Mouse (Mus musculus): ENCODE results near the gene Ier3. TPM values are rescaled to one million over a fixed set of nuclear protein-coding genes. Genes with fewer than 3 reads are reported as not detected.

Gene Ier3
- polyA plus RNA-seq, 1 experiment from 2014 or later: 5.1 TPM

GRCm38 (mm10) chr17:35865481-35866280 lies 44.2 kb downstream of the Ier3 start, which contains the start of gene Ppp1r18:
Gene Ppp1r18 (plus strand): TSS chr17:35865593.
- Histone ChIP-seq H3K9me3 (ENCODE audit: control insufficient read depth, low read length) (no peaks in the 10 kb centered on the region), H3K27me3 (replicated peaks; ENCODE audit: control insufficient read depth, insufficient read depth, low read length) (no peaks in the 10 kb centered on the region), H3K9ac (ENCODE audit: low read length) (peak within 1 kb of the TSS; percentile 62), H3K27ac (ENCODE audit: low read depth) (peak within 1 kb of the TSS; percentile 96), H3K36me3 (ENCODE audit: control insufficient read depth, insufficient read depth, low read length) (peaks cover 3% of the 10 kb centered on the region; the same call in 1 of the 2 replicates), H3K4me1 (replicated peaks; ENCODE audit: control insufficient read depth, insufficient read depth, low read length) (peaks cover 46% of the 10 kb centered on the region), H3K4me2 (ENCODE audit: low read length) (peak within 1 kb of the TSS; percentile 92), H3K4me3 (ENCODE audit: low read depth, low read length) (peak within 1 kb of the TSS; percentile 68)
- under 1% methylated on average over 36 of the region's 48 CpGs for WGBS
- DNase-seq (ENCODE audit: low spot score) (peak; percentile 90), ATAC-seq (replicated peaks; ENCODE audit: low FRiP score, low TSS enrichment, low read depth) (peak; percentile 54)

- peak; percentile 87 for DNase-seq (ENCODE audit: low spot score)
- Histone ChIP-seq H3K27me3 (replicated peaks; ENCODE audit: control insufficient read depth, insufficient read depth, low read length) (no peaks in the 10 kb centered on the region), H3K4me3 (ENCODE audit: low read depth, low read length) (peak overlapping the region; percentile 68), H3K4me2 (ENCODE audit: low read length) (peak overlapping the region; percentile 92), H3K4me1 (replicated peaks; ENCODE audit: control insufficient read depth, insufficient read depth, low read length) (peaks cover 50% of the 10 kb centered on the region), H3K36me3 (ENCODE audit: control insufficient read depth, insufficient read depth, low read length) (peaks cover 7% of the 10 kb centered on the region), H3K9me3 (ENCODE audit: control insufficient read depth, low read length) (0 out of 2 replicates have a peak, but pooled peaks cover 3% of the 10 kb centered on the region), H3K9ac (ENCODE audit: low read length) (peak overlapping the region; percentile 62), H3K27ac (ENCODE audit: low read depth) (peak overlapping the region; percentile 96)
- under 1% methylated on average over 38 of the region's 38 CpGs for WGBS
- ATAC-seq (replicated peaks; ENCODE audit: low FRiP score, low TSS enrichment, low read depth): peak; percentile 39
Observed at GRCm38 (mm10) chr17:35866281-35866831, 44.9 kb downstream of the Ier3 start.

- Histone ChIP-seq H3K27ac (ENCODE audit: low read depth) (peak overlapping the region; percentile 96), H3K36me3 (ENCODE audit: control insufficient read depth, insufficient read depth, low read length) (peaks cover 8% of the 10 kb centered on the region), H3K9ac (ENCODE audit: low read length) (peak overlapping the region; percentile 62), H3K4me3 (ENCODE audit: low read depth, low read length) (peak overlapping the region; percentile 68), H3K9me3 (ENCODE audit: control insufficient read depth, low read length) (0 out of 2 replicates have a peak, but pooled peaks cover 5% of the 10 kb centered on the region), H3K4me2 (ENCODE audit: low read length) (peak overlapping the region; percentile 92), H3K4me1 (replicated peaks; ENCODE audit: control insufficient read depth, insufficient read depth, low read length) (peaks cover 50% of the 10 kb centered on the region), H3K27me3 (replicated peaks; ENCODE audit: control insufficient read depth, insufficient read depth, low read length) (no peaks in the 10 kb centered on the region)
- peak; percentile 63 for DNase-seq (ENCODE audit: low spot score)
- 13% methylated on average over 26 of the region's 26 CpGs for WGBS
- no peak for ATAC-seq (replicated peaks; ENCODE audit: low FRiP score, low TSS enrichment, low read depth)
Observed at GRCm38 (mm10) chr17:35866911-35867890, 45.7 kb downstream of the Ier3 start.

GRCm38 (mm10) chr17:35868165-35868820 lies 46.8 kb downstream of the Ier3 start:
- 31% methylated on average over 17 of the region's 17 CpGs for WGBS
- Histone ChIP-seq H3K4me1 (replicated peaks; ENCODE audit: control insufficient read depth, insufficient read depth, low read length) (peaks cover 50% of the 10 kb centered on the region), H3K36me3 (ENCODE audit: control insufficient read depth, insufficient read depth, low read length) (peaks cover 8% of the 10 kb centered on the region), H3K27me3 (replicated peaks; ENCODE audit: control insufficient read depth, insufficient read depth, low read length) (no peaks in the 10 kb centered on the region), H3K27ac (ENCODE audit: low read depth) (peak overlapping the region; percentile 77; the same call in 1 of the 2 replicates), H3K9ac (ENCODE audit: low read length) (peak overlapping the region; percentile 62), H3K4me2 (ENCODE audit: low read length) (peak overlapping the region; percentile 92), H3K9me3 (ENCODE audit: control insufficient read depth, low read length) (0 out of 2 replicates have a peak, but pooled peaks cover 5% of the 10 kb centered on the region), H3K4me3 (ENCODE audit: low read depth, low read length) (peak overlapping the region; percentile 68)
- no peak for DNase-seq (ENCODE audit: low spot score)
- ATAC-seq (replicated peaks; ENCODE audit: low FRiP score, low TSS enrichment, low read depth): no peak

DNA sequence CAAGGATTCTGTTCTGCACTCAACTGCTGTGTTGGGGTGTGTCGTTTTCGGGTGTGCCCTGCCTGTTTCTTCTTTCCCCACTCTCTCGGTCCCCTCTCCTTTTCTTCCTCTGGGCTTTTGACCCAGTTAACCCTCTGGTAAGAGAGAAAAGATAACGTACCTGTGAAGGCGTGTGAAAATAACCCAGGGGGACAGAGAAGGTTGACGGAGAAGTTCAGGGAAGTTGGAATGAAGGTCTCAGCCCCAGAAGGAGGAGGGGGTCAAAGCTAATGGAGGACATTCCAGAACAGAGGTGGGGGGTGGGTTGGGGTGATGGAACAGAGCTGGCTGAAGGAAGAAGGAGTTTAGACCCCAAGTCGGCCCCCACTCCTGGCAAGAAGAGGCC lies 47.5 kb downstream of the Ier3 start:
- H3K4me1 ChIP-seq (replicated peaks; ENCODE audit: control insufficient read depth, insufficient read depth, low read length): peaks cover 53% of the 10 kb centered on the region
- no peak for ATAC-seq (replicated peaks; ENCODE audit: low FRiP score, low TSS enrichment, low read depth)
- 6% methylated on average over 7 of the region's 7 CpGs for WGBS

DNA sequence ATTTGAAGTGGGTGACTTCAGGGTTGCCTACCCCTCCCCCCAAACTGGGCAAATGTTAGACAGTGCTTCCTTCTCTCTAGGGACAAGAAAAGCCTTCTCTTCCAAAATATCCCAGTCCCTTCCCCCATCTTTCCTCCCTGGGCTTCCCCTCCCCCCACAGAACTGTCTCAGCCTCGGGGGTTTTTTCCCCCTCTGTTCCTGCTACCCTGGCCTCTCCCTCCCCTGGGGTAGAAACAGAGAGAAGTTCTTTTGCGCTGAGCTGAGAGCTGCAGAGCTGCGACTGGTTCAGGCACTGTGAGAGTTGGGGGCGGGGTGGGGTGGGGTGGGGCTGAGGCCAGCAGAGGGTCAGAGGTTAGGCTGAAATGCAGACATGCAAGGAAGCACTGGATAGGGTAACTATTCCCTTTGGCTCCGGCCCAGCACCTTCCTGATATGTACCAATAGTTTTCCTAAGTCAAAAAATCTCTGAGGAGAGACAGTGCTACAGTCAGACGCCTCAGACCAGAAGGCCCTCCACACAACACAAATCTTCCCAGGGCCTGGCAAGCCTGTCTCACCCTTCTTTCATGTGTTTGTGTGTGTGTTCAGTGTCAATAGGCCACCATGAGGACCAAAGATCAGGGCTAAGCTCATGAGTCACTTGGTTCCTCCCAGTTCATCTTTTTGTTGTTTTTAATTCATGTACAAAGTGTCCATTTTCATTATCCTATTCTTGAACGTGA lies 48.0 kb downstream of the Ier3 start:
- 4% methylated on average over 7 of the region's 7 CpGs for WGBS

More for the DNA sequence above, 47.5 kb downstream of the Ier3 start:
- Histone ChIP-seq H3K27ac (ENCODE audit: low read depth) (peak overlapping the region; percentile 77), H3K4me2 (ENCODE audit: low read length) (peak overlapping the region; percentile 92), H3K36me3 (ENCODE audit: control insufficient read depth, insufficient read depth, low read length) (peaks cover 9% of the 10 kb centered on the region), H3K27me3 (replicated peaks; ENCODE audit: control insufficient read depth, insufficient read depth, low read length) (no peaks in the 10 kb centered on the region), H3K9me3 (ENCODE audit: control insufficient read depth, low read length) (0 out of 2 replicates have a peak, but pooled peaks cover 5% of the 10 kb centered on the region), H3K4me3 (ENCODE audit: low read depth, low read length) (peak overlapping the region; percentile 68), H3K9ac (ENCODE audit: low read length) (peak overlapping the region; percentile 62)
- no peak for DNase-seq (ENCODE audit: low spot score)

GRCm38 (mm10) chr17:35870151-35870883 lies 48.8 kb downstream of the Ier3 start:
- Histone ChIP-seq H3K27me3 (replicated peaks; ENCODE audit: control insufficient read depth, insufficient read depth, low read length) (no peaks in the 10 kb centered on the region), H3K36me3 (ENCODE audit: control insufficient read depth, insufficient read depth, low read length) (peaks cover 23% of the 10 kb centered on the region), H3K9ac (ENCODE audit: low read length) (peak overlapping the region; percentile 62; the same call in 1 of the 2 replicates), H3K4me1 (replicated peaks; ENCODE audit: control insufficient read depth, insufficient read depth, low read length) (peaks cover 44% of the 10 kb centered on the region), H3K9me3 (ENCODE audit: control insufficient read depth, low read length) (0 out of 2 replicates have a peak, but pooled peaks cover 5% of the 10 kb centered on the region), H3K4me3 (ENCODE audit: low read depth, low read length) (peak overlapping the region; percentile 68), H3K27ac (ENCODE audit: low read depth) (peak overlapping the region; percentile 77), H3K4me2 (ENCODE audit: low read length) (peak overlapping the region; percentile 92)
- 35% methylated on average over 9 of the region's 9 CpGs for WGBS
- DNase-seq (ENCODE audit: low spot score) (peak; percentile 56), ATAC-seq (replicated peaks; ENCODE audit: low FRiP score, low TSS enrichment, low read depth) (no peak; the same call in 1 of the 2 replicates)

More for the DNA sequence above, 48.0 kb downstream of the Ier3 start:
- peaks cover 51% of the 10 kb centered on the region for H3K4me1 ChIP-seq (replicated peaks; ENCODE audit: control insufficient read depth, insufficient read depth, low read length)
- ATAC-seq (replicated peaks; ENCODE audit: low FRiP score, low TSS enrichment, low read depth) (no peak), DNase-seq (ENCODE audit: low spot score) (peak; percentile 57)
- peak overlapping the region; percentile 68 for H3K4me3 ChIP-seq (ENCODE audit: low read depth, low read length)
- H3K9me3 ChIP-seq (ENCODE audit: control insufficient read depth, low read length): 0 out of 2 replicates have a peak, but pooled peaks cover 5% of the 10 kb centered on the region
- peak overlapping the region; percentile 62 for H3K9ac ChIP-seq (ENCODE audit: low read length)
- peaks cover 15% of the 10 kb centered on the region for H3K36me3 ChIP-seq (ENCODE audit: control insufficient read depth, insufficient read depth, low read length)
- no peaks in the 10 kb centered on the region for H3K27me3 ChIP-seq (replicated peaks; ENCODE audit: control insufficient read depth, insufficient read depth, low read length)
- peak overlapping the region; percentile 92 for H3K4me2 ChIP-seq (ENCODE audit: low read length)
- peak overlapping the region; percentile 77 for H3K27ac ChIP-seq (ENCODE audit: low read depth)
